Mouse (Mus musculus) lung, embryonic 15.5 days (tissue): ENCODE data around the gene Rnf227. TPM values are rescaled to one million over a fixed set of nuclear protein-coding genes. Genes with fewer than 3 reads are reported as not detected.

Source experiments
- ATAC-seq: fragments of 200-750 bp; cut with Nextera tagmentation; 2 replicates; pipeline ENCODE4 v1.8.0; 2017; ENCODE audit warnings: moderate number of reproducible peaks, borderline replicate concordance; ENCODE audit not compliant: low FRiP score, low TSS enrichment; ENCODE audit errors: extremely low read depth
- H3K27ac ChIP-seq: fragments of 300-500 bp; sonication (generic); 2 replicates; pipeline ENCODE4 v1.5.1; 2015; ENCODE audit warnings: moderate library complexity, mild to moderate bottlenecking, inconsistent platforms
- H3K27me3 ChIP-seq: fragments of 300-500 bp; sonication (generic); 2 replicates; pipeline ENCODE4 v1.6.1; 2015; ENCODE audit warnings: inconsistent platforms
- H3K36me3 ChIP-seq: fragments of 300-500 bp; sonication (generic); 2 replicates; pipeline ENCODE4 v1.6.1; 2015; ENCODE audit warnings: inconsistent platforms
- H3K4me1 ChIP-seq: fragments of 300-500 bp; sonication (generic); 2 replicates; pipeline ENCODE4 v1.6.1; 2015; ENCODE audit warnings: inconsistent platforms
- H3K4me2 ChIP-seq: fragments of 300-500 bp; sonication (generic); 2 replicates; pipeline ENCODE4 v1.6.1; 2015; ENCODE audit warnings: inconsistent platforms, mild to moderate bottlenecking, moderate library complexity
- H3K4me3 ChIP-seq: fragments of 300-500 bp; sonication (generic); 2 replicates; pipeline ENCODE4 v1.5.1; 2015; ENCODE audit warnings: mild to moderate bottlenecking, inconsistent platforms
- H3K9ac ChIP-seq: fragments of 300-500 bp; sonication (generic); 2 replicates; pipeline ENCODE4 v1.6.1; 2015; ENCODE audit warnings: inconsistent platforms
- H3K9me3 ChIP-seq: fragments of 300-500 bp; sonication (generic); 2 replicates; pipeline ENCODE4 v1.6.1; 2016; ENCODE audit warnings: inconsistent platforms
- WGBS: fragments of 180-500 bp; shearing (Covaris S2); methylation state at CpG from one replicate; pipeline ENCODE4 v1.1.7; 2015; 5-methylcytosine and 5-hydroxymethylcytosine counted together
- polyA plus RNA-seq: library from polyadenylated mRNA; unstranded; fragments of >200 nt; fragmentation: Nextera tagmentation; extraction: Ambion mirVana; gene quantifications from 2 replicates; pipeline ENCODE4 v1.2.1, GENCODE M21; 2015

The Rnf227 gene
- polyA plus RNA-seq, 1 experiment from 2014 or later: 14.8 TPM

- H3K27ac ChIP-seq: peak overlapping the region; percentile 100
- no peaks in the 10 kb centered on the region for H3K27me3 ChIP-seq
- peaks cover 22% of the 10 kb centered on the region for H3K36me3 ChIP-seq
- 0% methylated on average over 21 of the region's 22 CpGs for WGBS
- peak overlapping the region; percentile 83 for H3K4me2 ChIP-seq
- ATAC-seq: no peak
- H3K9ac ChIP-seq: peak overlapping the region; percentile 99
- no peaks in the 10 kb centered on the region for H3K9me3 ChIP-seq
- H3K4me1 ChIP-seq: peaks cover 64% of the 10 kb centered on the region
- peak overlapping the region; percentile 87 for H3K4me3 ChIP-seq
Observed at GRCm38 (mm10) chr11:69366855-69367615, 26.8 kb downstream of the Rnf227 start.

GRCm38 (mm10) chr11:69367616-69368355, 27.5 kb downstream of the Rnf227 start:
- Histone ChIP-seq H3K4me1 (peaks cover 67% of the 10 kb centered on the region), H3K4me3 (peak overlapping the region; percentile 87), H3K27ac (peak overlapping the region; percentile 100), H3K36me3 (peaks cover 17% of the 10 kb centered on the region), H3K9ac (peak overlapping the region; percentile 99), H3K27me3 (no peaks in the 10 kb centered on the region), H3K9me3 (no peaks in the 10 kb centered on the region), H3K4me2 (peak overlapping the region; percentile 83)
- WGBS: under 1% methylated on average over 22 of the region's 22 CpGs
- no peak for ATAC-seq

- under 1% methylated on average over 69 of the region's 106 CpGs for WGBS
- Histone ChIP-seq H3K36me3 (peaks cover 16% of the 10 kb centered on the region), H3K4me2 (peak overlapping the region; percentile 83), H3K9me3 (no peaks in the 10 kb centered on the region), H3K9ac (peak overlapping the region; percentile 99), H3K27me3 (no peaks in the 10 kb centered on the region), H3K4me1 (peaks cover 65% of the 10 kb centered on the region), H3K4me3 (peak overlapping the region; percentile 87), H3K27ac (peak overlapping the region; percentile 100)
- ATAC-seq: no peak
Observed at GRCm38 (mm10) chr11:69368356-69369214, 28.3 kb downstream of the Rnf227 start.

- no peak for ATAC-seq
- Histone ChIP-seq H3K9ac (peak within 1 kb of the TSS; percentile 99), H3K9me3 (no peaks in the 10 kb centered on the region), H3K27me3 (no peaks in the 10 kb centered on the region), H3K4me1 (peaks cover 57% of the 10 kb centered on the region), H3K27ac (peak within 1 kb of the TSS; percentile 100), H3K36me3 (peaks cover 15% of the 10 kb centered on the region; the same call in 1 of the 2 replicates), H3K4me3 (peak within 1 kb of the TSS; percentile 87), H3K4me2 (peak within 1 kb of the TSS; percentile 83)
- 1% methylated on average over 11 of the region's 34 CpGs for WGBS
Observed at GRCm38 (mm10) chr11:69369215-69369989, 29.1 kb downstream of the Rnf227 start, which contains the start of gene Chd3. Gene Chd3 (minus strand): TSS chr11:69369406.

- Histone ChIP-seq H3K4me3 (peak overlapping the region; percentile 87), H3K9ac (peak overlapping the region; percentile 99), H3K4me1 (peaks cover 49% of the 10 kb centered on the region), H3K9me3 (no peaks in the 10 kb centered on the region), H3K36me3 (peaks cover 15% of the 10 kb centered on the region; the same call in 1 of the 2 replicates), H3K27me3 (no peaks in the 10 kb centered on the region), H3K4me2 (peak overlapping the region; percentile 83), H3K27ac (peak overlapping the region; percentile 100)
- no peak for ATAC-seq
- WGBS: 14% methylated on average over 2 of the region's 2 CpGs
Observed at GRCm38 (mm10) chr11:69369990-69370816, 29.9 kb downstream of the Rnf227 start.

- no peaks in the 10 kb centered on the region for H3K9me3 ChIP-seq
- no peaks in the 10 kb centered on the region for H3K27me3 ChIP-seq
- H3K4me1 ChIP-seq: peaks cover 43% of the 10 kb centered on the region
- no peak for ATAC-seq
- H3K4me3 ChIP-seq: peak overlapping the region; percentile 4; the same call in 1 of the 2 replicates
- peak overlapping the region; percentile 45 for H3K4me2 ChIP-seq
- 14% methylated on average over 9 of the region's 9 CpGs for WGBS
- peak overlapping the region; percentile 85 for H3K27ac ChIP-seq
- H3K36me3 ChIP-seq: peaks cover 18% of the 10 kb centered on the region; the same call in 1 of the 2 replicates
- H3K9ac ChIP-seq: peak overlapping the region; percentile 7
Observed at GRCm38 (mm10) chr11:69370817-69371215, 30.6 kb downstream of the Rnf227 start.

- Histone ChIP-seq H3K9ac (no peak overlapping the region), H3K27me3 (no peaks in the 10 kb centered on the region), H3K27ac (peak overlapping the region; percentile 85), H3K4me3 (no peak overlapping the region), H3K4me1 (peaks cover 38% of the 10 kb centered on the region), H3K36me3 (peaks cover 22% of the 10 kb centered on the region; the same call in 1 of the 2 replicates), H3K9me3 (no peaks in the 10 kb centered on the region), H3K4me2 (peak overlapping the region; percentile 45; the same call in 1 of the 2 replicates)
- ATAC-seq: no peak
- WGBS: 46% methylated on average over 12 of the region's 12 CpGs
Observed at GRCm38 (mm10) chr11:69371601-69372000, 31.3 kb downstream of the Rnf227 start.

- no peak overlapping the region for H3K4me3 ChIP-seq
- no peaks in the 10 kb centered on the region for H3K27me3 ChIP-seq
- no peak for ATAC-seq
- H3K4me1 ChIP-seq: peaks cover 37% of the 10 kb centered on the region
- no peaks in the 10 kb centered on the region for H3K9me3 ChIP-seq
- 30% methylated on average over 12 of the region's 12 CpGs for WGBS
- H3K4me2 ChIP-seq: peak overlapping the region; percentile 17; the same call in 1 of the 2 replicates
- H3K9ac ChIP-seq: no peak overlapping the region
- peaks cover 25% of the 10 kb centered on the region; the same call in 1 of the 2 replicates for H3K36me3 ChIP-seq
- peak overlapping the region; percentile 85 for H3K27ac ChIP-seq
Observed at GRCm38 (mm10) chr11:69372056-69372779, 32.0 kb downstream of the Rnf227 start.

GRCm38 (mm10) chr11:69372780-69373170, 32.5 kb downstream of the Rnf227 start:
- H3K4me2 ChIP-seq: 0 out of 2 replicates have a peak overlapping the region, but pooled peaks have one; percentile 17
- H3K9ac ChIP-seq: no peak overlapping the region
- no peak for ATAC-seq
- H3K27ac ChIP-seq: peak overlapping the region; percentile 41; the same call in 1 of the 2 replicates
- no peaks in the 10 kb centered on the region for H3K9me3 ChIP-seq
- no peaks in the 10 kb centered on the region for H3K27me3 ChIP-seq
- peaks cover 33% of the 10 kb centered on the region for H3K4me1 ChIP-seq
- peaks cover 30% of the 10 kb centered on the region; the same call in 1 of the 2 replicates for H3K36me3 ChIP-seq
- H3K4me3 ChIP-seq: no peak overlapping the region
- WGBS: 50% methylated on average over 3 of the region's 3 CpGs
